Mouse (Mus musculus) adrenal gland, adult 2 months (tissue): ENCODE data around the gene Tnnc2. TPM values are rescaled to one million over a fixed set of nuclear protein-coding genes. Genes with fewer than 3 reads are reported as not detected.

ENCODE experiments used
- DNase-seq: peaks from one replicate; pipeline ENCODE4 v3.0.0; 2021
- polyA plus RNA-seq: library from polyadenylated mRNA; depleted of rRNA; stranded (reverse); fragments of >200 nt; gene quantifications from 2 replicates; pipeline ENCODE4 v1.2.3, GENCODE M21; 2012; rRNA removed
- total RNA-seq, 2 experiments: library from RNA; stranded (reverse); gene quantifications; 2 replicates each; pipeline ENCODE4 v1.2.3; 2021

Gene Tnnc2
- total and polyA plus RNA-seq, 3 experiments = not detected

DNA sequence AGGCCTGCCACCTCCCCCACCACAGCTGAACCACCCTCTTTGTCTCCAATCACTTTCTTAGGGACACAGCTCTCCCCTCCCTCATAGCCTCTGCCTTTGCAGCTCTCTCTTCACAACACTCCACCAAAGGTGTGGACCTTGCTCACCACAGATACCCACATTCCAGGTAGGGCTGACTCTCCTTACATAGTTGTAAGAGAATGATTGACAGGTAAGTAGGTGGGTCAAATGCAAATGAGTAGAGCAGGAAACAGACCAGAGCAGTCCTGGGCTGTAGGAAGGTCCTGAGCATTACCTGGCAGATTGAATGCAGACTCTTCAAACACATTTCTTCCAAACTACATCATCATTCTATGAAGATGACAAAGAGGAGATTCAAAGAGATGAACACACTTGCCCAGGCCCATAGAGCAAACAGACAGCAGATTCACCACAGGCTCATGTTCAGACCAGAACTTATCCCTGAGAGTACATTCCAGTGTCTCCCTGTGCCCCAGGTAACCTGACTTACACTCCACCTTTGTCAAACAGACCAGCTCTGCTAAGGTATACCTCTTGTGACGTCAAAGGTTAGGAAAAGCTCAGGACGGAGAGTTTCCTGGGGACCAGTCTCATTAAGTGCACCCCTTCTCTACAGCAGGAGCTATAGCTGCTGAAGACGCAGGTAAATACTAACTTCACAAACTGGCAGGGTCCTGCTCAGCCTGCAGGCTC lies 42.2 kb downstream of the Tnnc2 start:
- DNase-seq = no peak

DNA sequence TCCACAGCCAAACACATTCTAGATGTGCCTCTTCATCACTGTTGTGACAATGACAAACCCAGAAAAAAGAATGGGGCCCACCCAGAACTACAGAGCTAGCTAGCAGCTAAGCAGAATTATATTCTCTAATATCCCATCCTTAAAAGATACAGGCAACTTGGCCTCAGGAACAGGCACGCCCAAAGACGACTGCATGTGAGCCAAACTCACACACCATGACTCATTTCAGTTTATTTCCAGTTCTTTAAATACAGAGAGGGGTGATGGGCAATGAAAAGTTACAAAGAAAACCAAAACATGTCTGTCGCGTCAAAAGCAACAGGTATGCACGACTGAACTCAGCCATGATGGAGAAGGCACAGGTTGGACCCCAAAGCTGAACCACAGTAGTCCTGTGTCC lies 44.3 kb downstream of the Tnnc2 start:
- DNase-seq = no peak

DNA sequence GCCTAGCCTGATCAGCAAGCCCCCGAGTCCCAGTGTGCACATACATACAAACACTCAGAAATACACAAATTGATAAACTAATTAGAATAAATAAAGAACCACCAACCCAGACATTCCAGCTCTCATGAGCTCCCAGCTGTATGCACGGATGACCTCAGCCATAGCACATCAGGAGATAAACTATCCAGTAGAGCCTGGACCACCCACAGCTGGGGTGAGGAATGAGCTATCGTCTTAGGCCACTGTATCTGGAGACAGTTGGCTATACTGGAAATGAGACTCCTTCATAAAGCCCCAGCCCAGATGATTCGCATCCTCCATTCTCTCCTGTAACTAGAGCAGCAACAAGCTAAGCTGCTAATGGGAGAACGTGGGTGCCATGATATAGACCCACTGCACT lies 44.9 kb downstream of the Tnnc2 start:
- no peak for DNase-seq

DNA sequence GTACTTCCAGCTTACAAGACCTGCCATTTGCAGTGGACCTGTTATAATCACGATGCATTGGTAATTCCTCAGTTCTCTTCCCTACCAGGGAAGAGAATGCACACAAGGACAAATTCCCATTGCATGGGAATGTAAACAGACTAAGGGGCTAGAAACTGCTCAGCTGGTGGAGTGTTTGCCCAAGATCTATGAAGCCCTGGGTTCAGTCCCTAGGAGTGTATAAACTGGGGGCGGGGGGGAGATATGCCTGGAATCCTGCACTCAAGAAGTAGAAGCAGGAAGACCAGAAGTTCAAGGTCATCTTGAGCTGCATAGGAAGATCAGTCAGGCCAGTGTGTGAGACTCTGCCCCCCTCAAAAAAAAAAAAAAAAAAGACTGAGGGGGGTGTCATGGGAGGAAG lies 46.5 kb downstream of the Tnnc2 start:
- no peak for DNase-seq

DNA sequence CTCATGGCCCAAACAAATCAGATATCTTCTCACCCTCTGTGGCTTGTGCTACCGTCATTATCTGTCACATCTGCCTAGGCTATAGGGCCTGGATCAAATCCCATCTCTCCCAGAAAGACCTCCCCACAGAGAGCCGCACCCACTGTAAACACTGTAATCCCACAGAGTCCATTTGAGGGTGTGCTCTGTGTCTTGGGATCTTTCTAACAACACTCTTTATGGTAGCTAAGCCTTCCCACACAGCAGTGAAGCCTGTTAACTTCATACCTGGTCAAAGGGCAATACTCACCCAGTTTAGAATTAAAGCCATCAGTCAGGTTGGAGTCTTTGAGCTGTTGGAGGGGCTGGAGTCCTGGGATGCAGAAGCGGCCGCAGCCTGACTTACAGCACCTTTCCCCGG lies 48.0 kb downstream of the Tnnc2 start:
- DNase-seq = no peak

Other genes starting within 250 kb of the Tnnc2 start
- gene Wfdc2, start 217.6 kb downstream of the Tnnc2 start, total RNA-seq = not detected
- gene Wfdc2, start 217.6 kb downstream of the Tnnc2 start, polyA plus RNA-seq = 0.51 and 0.73 TPM in 2 replicates
- not detected for gene Spint3, start 206.5 kb downstream of the Tnnc2 start, total RNA-seq
- not detected in 2 replicates for gene Spint3, start 206.5 kb downstream of the Tnnc2 start, polyA plus RNA-seq
- gene Wfdc6a, start 194.5 kb downstream of the Tnnc2 start, total RNA-seq = under 1 TPM in 1 of 2 experiments, not detected in 1; 0.52 TPM
- 0.62 and 1.0 TPM in 2 replicates for gene Wfdc6a, start 194.5 kb downstream of the Tnnc2 start, polyA plus RNA-seq
- gene Eppin, start 186.4 kb downstream of the Tnnc2 start, total RNA-seq = not detected
- gene Eppin, start 186.4 kb downstream of the Tnnc2 start, polyA plus RNA-seq = 0.29 TPM in 1 of 2 replicates, not detected in the other
- not detected for gene Wfdc6b, start 166.4 kb downstream of the Tnnc2 start, total RNA-seq
- gene Wfdc6b, start 166.4 kb downstream of the Tnnc2 start, polyA plus RNA-seq = not detected in 2 replicates
- not detected for gene Wfdc8, start 166.3 kb downstream of the Tnnc2 start, total RNA-seq
- 0.07 and 1.8 TPM in 2 replicates for gene Wfdc8, start 166.3 kb downstream of the Tnnc2 start, polyA plus RNA-seq
- gene Wfdc16, start 141.2 kb downstream of the Tnnc2 start, total RNA-seq = not detected
- not detected in 2 replicates for gene Wfdc16, start 141.2 kb downstream of the Tnnc2 start, polyA plus RNA-seq
- gene Wfdc10, start 123.9 kb downstream of the Tnnc2 start, total RNA-seq = not detected
- gene Wfdc10, start 123.9 kb downstream of the Tnnc2 start, polyA plus RNA-seq = not detected in 2 replicates
- gene Wfdc9, start 123.4 kb downstream of the Tnnc2 start, total RNA-seq = not detected
- gene Wfdc9, start 123.4 kb downstream of the Tnnc2 start, polyA plus RNA-seq = not detected in 2 replicates
- gene Wfdc11, start 105.9 kb downstream of the Tnnc2 start, total RNA-seq = not detected
- gene Wfdc11, start 105.9 kb downstream of the Tnnc2 start, polyA plus RNA-seq = not detected in 2 replicates
- not detected for gene Wfdc13, start 94.9 kb downstream of the Tnnc2 start, total RNA-seq
- gene Wfdc13, start 94.9 kb downstream of the Tnnc2 start, polyA plus RNA-seq = 0.13 TPM in 1 of 2 replicates, not detected in the other
- gene Spint4, start 81.5 kb downstream of the Tnnc2 start, total RNA-seq = not detected
- gene Spint4, start 81.5 kb downstream of the Tnnc2 start, polyA plus RNA-seq = not detected in 2 replicates
- gene Spint5, start 64.7 kb downstream of the Tnnc2 start, total RNA-seq = not detected
- gene Spint5, start 64.7 kb downstream of the Tnnc2 start, polyA plus RNA-seq = not detected in 2 replicates
- gene Wfdc3, start 34.0 kb downstream of the Tnnc2 start, total RNA-seq = under 1 TPM; 0.24 to 0.32 TPM
- 0.17 and 0.27 TPM in 2 replicates for gene Wfdc3, start 34.0 kb downstream of the Tnnc2 start, polyA plus RNA-seq
- 10 to 100 TPM; 34.9 to 41.8 TPM for gene Dnttip1, start 34.0 kb downstream of the Tnnc2 start, total RNA-seq
- 29.7 and 44.4 TPM in 2 replicates for gene Dnttip1, start 34.0 kb downstream of the Tnnc2 start, polyA plus RNA-seq
- 1 to 10 TPM; 2.5 to 5.2 TPM for gene Ube2c, start 10.1 kb downstream of the Tnnc2 start, total RNA-seq
- 7.1 and 9.1 TPM in 2 replicates for gene Ube2c, start 10.1 kb downstream of the Tnnc2 start, polyA plus RNA-seq
- 10 to 100 TPM; 26.5 to 43.1 TPM for gene Snx21, start 5.9 kb upstream of the Tnnc2 start, total RNA-seq
- gene Snx21, start 5.9 kb upstream of the Tnnc2 start, polyA plus RNA-seq = 109 and 111 TPM in 2 replicates
- gene Acot8, start 24.9 kb upstream of the Tnnc2 start, total RNA-seq = 10 to 100 TPM; 28.3 to 30.4 TPM
- gene Acot8, start 24.9 kb upstream of the Tnnc2 start, polyA plus RNA-seq = 59.2 and 64.4 TPM in 2 replicates
- 1 to 10 TPM; 3.5 to 5.7 TPM for gene Zswim3, start 25.1 kb upstream of the Tnnc2 start, total RNA-seq
- 2.3 and 2.5 TPM in 2 replicates for gene Zswim3, start 25.1 kb upstream of the Tnnc2 start, polyA plus RNA-seq
- 10 to 100 TPM; 11.0 to 11.7 TPM for gene Zswim1, start 42.7 kb upstream of the Tnnc2 start, total RNA-seq
- 19.7 and 21.8 TPM in 2 replicates for gene Zswim1, start 42.7 kb upstream of the Tnnc2 start, polyA plus RNA-seq
- gene Spata25, start 48.6 kb upstream of the Tnnc2 start, total RNA-seq = not detected
- not detected in 2 replicates for gene Spata25, start 48.6 kb upstream of the Tnnc2 start, polyA plus RNA-seq
- 100 to 1,000 TPM; 114 to 124 TPM for gene Ctsa, start 52.9 kb upstream of the Tnnc2 start, total RNA-seq
- 304 and 353 TPM in 2 replicates for gene Ctsa, start 52.9 kb upstream of the Tnnc2 start, polyA plus RNA-seq
- 1 to 10 TPM; 1.4 to 2.7 TPM for gene Neurl2, start 53.5 kb upstream of the Tnnc2 start, total RNA-seq
- 5.6 and 6.7 TPM in 2 replicates for gene Neurl2, start 53.5 kb upstream of the Tnnc2 start, polyA plus RNA-seq
- gene Pltp, start 77.7 kb upstream of the Tnnc2 start, total RNA-seq = 10 to 100 TPM; 21.1 to 36.6 TPM
- gene Pltp, start 77.7 kb upstream of the Tnnc2 start, polyA plus RNA-seq = 63.9 and 72.0 TPM in 2 replicates
- gene Pcif1, start 99.3 kb upstream of the Tnnc2 start, total RNA-seq = 10 to 100 TPM; 45.1 to 51.6 TPM
- gene Pcif1, start 99.3 kb upstream of the Tnnc2 start, polyA plus RNA-seq = 66.3 and 67.2 TPM in 2 replicates
- 10 to 100 TPM; 16.7 to 21.9 TPM for gene Zfp335, start 131.8 kb upstream of the Tnnc2 start, total RNA-seq
- 37.4 TPM in 2 replicates for gene Zfp335, start 131.8 kb upstream of the Tnnc2 start, polyA plus RNA-seq
- gene Mmp9, start 160.8 kb upstream of the Tnnc2 start, total RNA-seq = 1 to 10 TPM; 1.4 to 2.1 TPM
- gene Mmp9, start 160.8 kb upstream of the Tnnc2 start, polyA plus RNA-seq = 1.6 and 3.4 TPM in 2 replicates
- gene Slc12a5, start 180.8 kb upstream of the Tnnc2 start, total RNA-seq = 1 to 10 TPM; 3.5 to 5.4 TPM
- gene Slc12a5, start 180.8 kb upstream of the Tnnc2 start, polyA plus RNA-seq = 21.4 and 27.6 TPM in 2 replicates